Mouse (Mus musculus) forelimb bud, embryonic 11.5 days (tissue): ENCODE data around the gene Pgs1.

Experiments used
- DNase-seq: peaks from one replicate; pipeline ENCODE4 v3.0.0-alpha.2; 2012; ENCODE audit warnings: low read depth, low spot score

The Pgs1 gene

DNA sequence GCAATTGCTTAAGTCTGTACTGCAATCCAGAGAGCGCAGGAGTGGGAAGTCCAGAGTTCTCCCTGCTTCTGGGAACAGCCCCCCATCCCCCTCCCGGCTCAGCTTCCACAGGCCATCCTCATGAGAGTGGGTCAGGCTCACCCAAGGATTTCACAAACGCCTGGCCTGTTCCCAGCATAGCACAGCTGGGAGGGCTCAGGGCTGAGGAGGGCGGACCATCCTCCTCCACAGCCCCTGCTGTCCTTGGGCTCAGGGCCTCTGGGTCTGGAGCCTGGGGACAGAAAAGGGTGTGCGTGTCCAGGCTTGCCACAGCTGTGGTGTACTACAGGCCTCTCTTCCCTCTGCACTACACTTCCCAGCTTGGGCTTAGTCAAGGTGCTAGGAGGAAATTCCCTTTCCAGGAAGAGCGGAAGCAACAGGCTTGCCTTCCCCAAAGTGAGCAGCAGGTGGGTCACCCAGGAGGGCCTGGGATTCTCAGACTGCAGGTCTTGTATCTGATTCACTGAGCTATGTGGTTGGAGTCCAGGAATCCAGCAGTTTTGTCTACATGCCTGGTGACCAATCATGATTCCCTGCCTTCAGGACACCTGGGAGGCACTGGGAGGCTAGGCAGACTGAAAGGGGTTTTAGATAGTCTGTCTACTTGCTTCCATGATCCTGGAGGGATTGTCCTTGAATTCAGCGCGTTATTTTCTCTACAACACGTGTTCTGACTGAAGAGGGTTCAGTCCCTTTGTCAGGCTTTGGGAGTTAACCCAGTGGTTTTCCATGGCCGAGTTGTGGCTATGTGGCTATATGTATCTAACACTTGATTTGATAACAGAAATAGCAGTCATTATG is 23.6 kb upstream of the Pgs1 start:
- no peak for DNase-seq

DNA sequence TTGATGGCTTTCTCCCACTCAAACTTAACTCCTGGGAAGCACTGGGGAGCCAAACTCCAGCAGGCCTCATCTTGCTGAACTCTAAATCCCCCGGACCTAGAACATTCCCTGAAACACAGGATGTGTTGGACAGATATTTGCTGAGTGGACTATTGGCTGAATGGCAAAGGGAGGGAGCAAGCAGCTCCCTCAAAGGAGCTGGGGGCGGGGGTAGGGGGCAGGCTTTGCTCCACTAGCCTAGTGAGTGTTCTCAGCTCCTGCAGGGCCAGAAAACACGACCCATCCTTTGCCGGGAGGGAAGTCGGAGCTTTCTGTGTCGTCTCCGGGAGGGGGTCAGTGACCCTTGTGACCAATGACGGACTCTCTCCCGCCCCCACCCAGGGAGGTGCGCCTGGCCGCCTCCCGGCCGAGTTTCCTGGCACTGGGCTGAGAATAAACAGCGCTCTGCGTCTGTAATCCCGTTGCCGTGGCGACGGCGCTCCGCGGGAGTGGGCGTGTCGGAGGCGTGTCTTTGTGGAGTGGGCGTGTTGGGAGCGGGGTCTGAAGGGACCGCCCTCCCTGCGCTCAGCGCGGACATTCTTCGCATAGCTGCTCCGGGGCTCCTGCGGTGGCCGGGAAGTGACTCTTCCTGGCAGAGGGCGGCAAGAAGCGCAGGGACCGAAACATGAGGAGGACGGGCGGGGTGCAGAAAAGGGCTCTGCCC is 22.9 kb upstream of the Pgs1 start:
- peak; percentile 98 for DNase-seq

DNA sequence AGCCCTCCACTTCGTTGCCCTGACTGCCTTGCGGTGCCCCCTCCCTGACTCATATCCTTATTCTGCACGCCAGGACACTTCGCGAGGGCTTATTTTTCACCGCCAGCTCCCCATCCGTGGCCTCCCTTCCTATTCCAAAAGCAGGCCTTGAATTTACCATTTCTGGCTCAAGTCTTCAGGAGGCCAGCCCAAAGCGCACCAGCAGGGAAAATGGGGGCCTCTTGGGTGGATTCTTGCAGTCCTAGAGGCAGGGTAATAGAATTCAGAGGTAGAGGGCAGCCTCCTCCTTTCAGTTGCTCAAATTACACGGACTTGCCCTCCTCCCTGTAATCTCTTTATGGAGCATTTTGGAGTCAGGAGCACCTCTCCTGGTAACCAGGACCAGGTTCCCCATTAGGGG is 22.2 kb upstream of the Pgs1 start:
- DNase-seq = no peak

DNA sequence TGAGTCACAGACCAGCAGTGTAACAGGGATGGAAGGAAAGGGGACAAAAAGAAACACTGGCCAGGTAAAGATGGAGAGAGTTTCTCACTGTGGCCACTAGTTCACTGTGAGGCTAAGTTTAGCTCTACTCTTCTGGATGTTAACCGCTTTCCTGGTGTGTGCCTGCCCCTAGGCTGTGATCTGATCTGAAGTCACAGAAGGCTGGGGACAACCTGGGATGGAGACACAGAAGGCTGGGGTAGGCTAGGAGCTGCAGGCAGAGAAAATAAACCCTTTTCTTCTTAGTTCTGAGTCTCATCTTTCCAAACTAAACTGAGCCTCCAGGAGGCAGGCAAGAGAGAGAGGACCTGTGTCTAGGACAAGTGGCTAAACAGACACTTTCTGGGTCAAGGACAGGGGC is 21.8 kb upstream of the Pgs1 start:
- DNase-seq = no peak

DNA sequence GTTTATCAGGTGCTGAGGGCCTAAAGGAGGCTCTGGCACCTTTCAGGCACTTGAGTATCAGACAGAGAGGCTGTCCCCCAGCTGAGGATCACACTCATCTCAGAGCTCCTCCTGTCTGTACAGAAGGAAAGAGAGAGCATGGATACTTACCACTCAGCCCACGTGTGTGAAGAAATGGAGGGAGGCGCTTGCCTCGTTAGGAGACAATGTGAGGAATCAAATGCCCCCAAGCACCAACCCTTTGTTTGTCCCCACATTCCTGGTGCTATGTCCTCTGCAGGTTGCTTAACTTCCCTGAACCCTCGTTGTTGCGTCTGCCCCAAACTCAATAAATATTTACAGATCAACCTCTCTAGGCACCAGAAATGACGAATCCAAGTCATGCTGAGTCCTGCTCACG is 21.0 kb upstream of the Pgs1 start:
- DNase-seq = no peak

GRCm38 (mm10) chr11:117965561-117965981 is 20.5 kb upstream of the Pgs1 start:
- DNase-seq = no peak

- no peak for DNase-seq
Measured at GRCm38 (mm10) chr11:117966506-117967100, 19.5 kb upstream of the Pgs1 start.

DNA sequence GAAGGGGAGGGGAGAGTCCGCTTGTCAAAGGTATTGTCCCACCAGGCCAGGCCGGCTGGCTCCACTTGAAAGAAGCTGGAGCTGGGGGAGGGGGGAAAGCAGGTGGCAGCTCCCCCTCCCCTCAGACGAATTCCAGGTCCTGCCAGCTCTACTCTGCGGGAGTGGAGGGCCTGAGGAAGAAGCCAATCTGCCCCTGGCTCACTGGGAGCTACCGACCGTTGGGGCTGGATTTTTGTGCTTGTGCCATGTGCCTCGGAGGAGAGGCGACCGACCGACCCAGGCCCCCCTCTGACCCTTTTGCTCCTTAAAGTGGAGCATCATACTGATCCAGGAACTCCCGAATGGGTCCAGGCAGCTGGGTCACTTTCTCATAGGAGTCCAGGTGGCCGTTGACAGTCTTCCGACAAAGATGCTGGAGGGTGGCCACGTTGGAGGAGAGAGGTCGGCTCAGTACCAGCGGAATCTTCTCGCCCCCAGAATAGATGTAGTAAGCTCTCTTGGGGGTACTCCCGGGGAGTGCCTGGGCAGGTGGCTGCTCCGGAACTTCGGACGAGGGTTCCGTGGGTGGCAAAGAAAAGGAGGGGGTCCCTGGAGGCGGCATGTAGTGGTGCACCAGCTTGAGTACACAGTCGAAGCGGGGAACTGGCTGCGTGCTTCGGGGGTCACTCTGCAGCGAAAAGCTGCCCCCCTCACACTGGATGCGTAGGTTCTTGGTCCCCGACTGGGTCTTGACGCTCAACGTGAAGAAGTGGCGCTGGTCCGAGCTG is 18.7 kb upstream of the Pgs1 start:
- no peak for DNase-seq

GRCm38 (mm10) chr11:117968016-117968671 is 17.9 kb upstream of the Pgs1 start:
- DNase-seq = no peak

DNA sequence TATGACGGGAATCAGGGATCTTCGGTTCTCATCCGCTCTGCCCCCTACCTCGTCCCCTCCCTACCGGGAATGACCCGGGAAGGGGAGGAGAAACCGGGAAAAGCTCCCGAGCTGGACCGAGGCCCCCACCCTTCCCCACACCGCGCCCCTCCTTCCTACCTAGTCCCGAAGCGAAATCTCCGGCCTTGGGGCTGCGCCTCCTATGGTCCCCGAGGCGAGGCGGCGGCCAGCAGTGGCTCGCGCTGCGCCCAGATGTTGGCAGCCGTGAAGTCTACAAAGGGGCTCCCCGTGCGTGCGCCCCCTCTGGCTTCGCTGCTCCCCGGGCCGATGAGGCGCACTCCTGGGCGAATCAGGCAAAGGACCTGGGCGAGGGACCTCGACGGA is 17.4 kb upstream of the Pgs1 start:
- DNase-seq = no peak

DNA sequence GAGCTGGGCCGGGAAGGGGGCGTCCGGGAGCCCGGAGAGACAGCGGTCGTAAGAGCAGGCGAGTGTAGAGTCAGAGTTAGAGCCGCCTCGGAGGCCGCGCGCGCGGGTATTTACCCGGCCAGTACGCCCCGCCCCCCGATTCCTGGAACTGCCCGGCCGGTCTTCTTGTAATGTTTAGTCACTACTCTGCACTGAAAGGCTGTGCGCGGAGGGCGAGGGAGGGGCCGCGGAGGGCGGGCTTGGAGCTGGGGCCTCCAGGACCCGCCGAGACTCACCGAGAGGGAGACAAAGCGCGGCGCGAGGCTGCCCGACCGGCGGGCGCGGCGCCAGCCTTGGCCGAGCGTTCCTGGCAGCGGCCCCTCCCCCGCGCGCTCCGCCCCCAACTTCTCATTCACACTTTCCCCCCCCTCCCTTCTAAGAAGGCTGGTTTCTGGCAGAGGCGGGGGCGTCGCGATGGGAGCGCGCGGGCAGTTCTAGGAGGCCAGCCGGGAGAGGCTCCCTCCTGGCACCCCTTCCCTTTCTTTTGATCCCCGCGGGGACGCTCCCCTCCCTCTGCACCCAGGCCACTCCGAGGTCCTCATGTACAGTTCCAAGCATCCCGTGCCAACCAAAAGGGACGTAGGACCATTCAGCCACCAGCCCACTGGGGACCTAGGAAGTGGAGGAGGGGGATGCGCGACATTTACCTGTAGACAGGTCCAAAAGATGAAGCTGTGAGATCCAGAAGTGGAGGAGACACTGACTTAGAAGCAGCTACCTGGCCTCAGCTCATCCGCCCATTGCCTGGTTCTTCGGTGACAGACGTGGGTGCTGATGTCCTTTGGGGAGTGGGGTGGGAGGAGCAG is 16.8 kb upstream of the Pgs1 start:
- DNase-seq = peak; percentile 93

GRCm38 (mm10) chr11:117969945-117970872 is 15.9 kb upstream of the Pgs1 start, which contains the start of gene Socs3:
TSS of gene Socs3 (minus strand) at chr11:117970047.
- DNase-seq = peak; percentile 87

DNA sequence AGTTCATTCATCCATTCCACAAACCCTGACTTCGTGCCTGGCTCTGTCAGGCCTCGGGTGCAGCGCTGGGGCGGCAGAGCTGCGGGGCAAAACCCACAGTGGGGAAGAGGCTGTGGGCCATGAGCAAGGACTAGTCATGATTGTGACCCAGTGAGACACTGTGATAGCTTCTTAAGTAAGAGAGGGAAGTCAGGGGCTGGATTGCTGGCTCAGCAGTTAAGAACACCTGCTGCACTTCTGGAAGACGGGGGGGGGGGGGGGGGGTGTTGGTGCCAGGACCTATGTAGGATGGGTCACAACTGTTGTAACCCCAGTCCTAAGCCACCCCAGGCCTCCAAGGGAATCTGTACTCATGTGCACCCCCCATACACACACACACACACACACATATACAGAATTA is 15.0 kb upstream of the Pgs1 start:
- DNase-seq = no peak

- no peak for DNase-seq
Measured at GRCm38 (mm10) chr11:117971646-117972242, 14.3 kb upstream of the Pgs1 start.

GRCm38 (mm10) chr11:117972656-117973558 is 13.2 kb upstream of the Pgs1 start:
- no peak for DNase-seq

DNA sequence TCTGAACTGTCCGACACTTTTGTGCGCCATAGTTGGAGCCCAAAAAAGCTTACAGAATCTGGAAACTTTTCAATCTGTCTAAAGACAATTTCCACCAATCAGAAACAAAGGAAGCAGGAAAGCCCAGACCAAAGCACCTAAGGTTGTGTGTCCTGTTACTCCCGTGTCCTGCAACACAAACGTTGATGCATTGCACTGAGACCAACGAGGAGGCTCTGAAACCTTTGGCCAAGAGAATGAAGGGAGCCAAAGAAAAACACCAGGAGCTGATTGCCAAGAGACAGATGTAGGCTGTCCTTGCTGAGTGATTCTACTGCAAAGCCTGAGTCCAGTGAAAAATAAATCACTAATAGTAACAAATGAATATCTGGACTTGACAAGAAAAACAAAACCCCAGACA is 12.5 kb upstream of the Pgs1 start:
- DNase-seq = no peak

DNA sequence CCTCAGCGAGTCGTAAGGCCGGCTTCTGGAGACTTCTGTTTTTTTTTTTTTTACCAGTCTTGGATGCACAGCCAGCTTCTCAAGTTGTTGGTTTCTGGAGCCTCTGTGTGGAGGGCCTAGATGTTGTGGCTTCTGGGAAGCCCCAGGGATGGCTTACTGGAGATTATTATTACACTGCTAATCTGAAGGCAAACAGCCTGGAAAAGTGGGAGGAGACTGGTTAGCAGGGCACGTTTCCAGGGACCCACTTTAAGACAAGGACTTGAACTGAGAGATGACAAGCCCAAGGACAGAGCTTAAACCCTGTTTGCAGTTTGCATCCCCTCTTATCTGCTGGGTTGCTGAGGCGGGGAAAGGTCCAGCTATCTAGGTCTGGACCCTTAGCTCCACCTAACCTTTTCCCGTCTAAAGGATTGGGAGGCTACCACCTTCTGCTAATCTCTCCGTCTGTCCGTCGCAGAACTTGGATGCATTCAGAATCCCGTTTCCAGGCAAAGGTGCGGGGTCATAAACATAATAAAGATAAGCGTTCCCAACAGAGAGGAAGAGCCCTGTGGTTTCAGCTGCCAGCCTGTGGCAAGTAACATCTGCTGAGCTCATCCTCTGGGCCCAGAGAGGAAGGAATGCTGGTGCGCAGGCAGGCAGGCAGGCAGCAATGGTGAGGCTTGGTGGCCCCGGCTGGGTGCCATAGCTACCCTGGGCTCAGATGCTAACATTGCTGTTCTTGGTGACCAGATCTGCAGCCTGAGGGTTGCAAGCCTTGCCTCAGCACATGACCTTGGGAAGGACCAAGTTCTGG is 11.6 kb upstream of the Pgs1 start:
- no peak for DNase-seq
